Mouse (Mus musculus) intestine, postnatal 0 days (tissue): ENCODE measurements around the gene Odf3l2. TPM values are rescaled to one million over a fixed set of nuclear protein-coding genes. Genes with fewer than 3 reads are reported as not detected.

Experiments used
- ATAC-seq: fragments of 200-750 bp; cut with Nextera tagmentation; 2 replicates; pipeline ENCODE4 v1.8.0; 2017; ENCODE audit warnings: mild to moderate bottlenecking, moderate TSS enrichment, moderate library complexity
- H3K27ac ChIP-seq: fragments of 300-500 bp; sonication (generic); 2 replicates; pipeline ENCODE4 v1.5.1; 2014; ENCODE audit warnings: mild to moderate bottlenecking, low read depth, low read length, moderate library complexity
- H3K27me3 ChIP-seq: fragments of 300-500 bp; sonication (generic); replicated peaks from 2 replicates; pipeline ENCODE4 v1.6.1; 2014; ENCODE audit warnings: low read length, mixed read lengths; ENCODE audit not compliant: control insufficient read depth, insufficient read depth
- H3K36me3 ChIP-seq: fragments of 300-500 bp; sonication (generic); 2 replicates; pipeline ENCODE4 v1.6.1; 2014; ENCODE audit warnings: mild to moderate bottlenecking, moderate library complexity; ENCODE audit not compliant: control insufficient read depth, insufficient read depth
- H3K4me1 ChIP-seq: fragments of 300-500 bp; sonication (generic); replicated peaks from 2 replicates; pipeline ENCODE4 v1.6.1; 2014; ENCODE audit warnings: antibody characterized with exemption, low read length, mixed read lengths; ENCODE audit not compliant: control insufficient read depth, insufficient read depth
- H3K4me2 ChIP-seq: fragments of 300-500 bp; sonication (generic); replicated peaks from 2 replicates; pipeline ENCODE4 v1.6.1; 2014; ENCODE audit warnings: low read depth, mild to moderate bottlenecking, moderate library complexity
- H3K4me3 ChIP-seq: fragments of 300-500 bp; sonication (generic); 2 replicates; pipeline ENCODE4 v1.5.1; 2014; ENCODE audit warnings: low read depth, low read length
- H3K9ac ChIP-seq: fragments of 300-500 bp; sonication (generic); 2 replicates; pipeline ENCODE4 v1.6.1; 2014; ENCODE audit warnings: mild to moderate bottlenecking, low read depth, low read length
- H3K9me3 ChIP-seq: fragments of 300-500 bp; sonication (generic); 2 replicates; pipeline ENCODE4 v1.6.1; 2016; ENCODE audit warnings: mixed run types; ENCODE audit not compliant: control insufficient read depth
- CTCF ChIP-seq: sonication (generic); IDR thresholded peaks from 2 replicates; pipeline ENCODE4 v1.5.1; 2016; ENCODE audit warnings: low read depth, mild to moderate bottlenecking, control low read depth, antibody characterized with exemption, moderate library complexity
- WGBS: fragments of 180-500 bp; shearing (Covaris S2); extraction: QIAGEN DNeasy Blood & Tissue Kit; methylation state at CpG from one replicate; pipeline ENCODE4 v1.1.7; 2014; 5-methylcytosine and 5-hydroxymethylcytosine counted together
- polyA plus RNA-seq: library from polyadenylated mRNA; unstranded; fragments of >200 nt; fragmentation: Nextera tagmentation; extraction: Ambion mirVana; gene quantifications from 2 replicates; pipeline ENCODE4 v1.2.1, GENCODE M21; 2015

Gene Odf3l2
- not detected in 2 replicates for polyA plus RNA-seq

- Histone ChIP-seq H3K9me3 (no peaks in the 10 kb centered on the region), H3K36me3 (no peaks in the 10 kb centered on the region), H3K4me3 (no peak within 1 kb of the TSS), H3K4me1 (no peaks in the 10 kb centered on the region), H3K27me3 (no peaks in the 10 kb centered on the region), H3K27ac (no peak within 1 kb of the TSS), H3K9ac (no peak within 1 kb of the TSS), H3K4me2 (no peak within 1 kb of the TSS)
- 70% methylated on average over 8 of the region's 8 CpGs for WGBS
- no peak for ATAC-seq
- no peak for TF ChIP-seq CTCF
Measured at GRCm38 (mm10) chr10:79645711-79646110, at the start of gene Odf3l2. TSS of gene Odf3l2 (minus strand) at chr10:79645738.

GRCm38 (mm10) chr10:79694379-79694655, 48.8 kb upstream of the Odf3l2 start:
- 81% methylated on average over 6 of the region's 6 CpGs for WGBS

DNA sequence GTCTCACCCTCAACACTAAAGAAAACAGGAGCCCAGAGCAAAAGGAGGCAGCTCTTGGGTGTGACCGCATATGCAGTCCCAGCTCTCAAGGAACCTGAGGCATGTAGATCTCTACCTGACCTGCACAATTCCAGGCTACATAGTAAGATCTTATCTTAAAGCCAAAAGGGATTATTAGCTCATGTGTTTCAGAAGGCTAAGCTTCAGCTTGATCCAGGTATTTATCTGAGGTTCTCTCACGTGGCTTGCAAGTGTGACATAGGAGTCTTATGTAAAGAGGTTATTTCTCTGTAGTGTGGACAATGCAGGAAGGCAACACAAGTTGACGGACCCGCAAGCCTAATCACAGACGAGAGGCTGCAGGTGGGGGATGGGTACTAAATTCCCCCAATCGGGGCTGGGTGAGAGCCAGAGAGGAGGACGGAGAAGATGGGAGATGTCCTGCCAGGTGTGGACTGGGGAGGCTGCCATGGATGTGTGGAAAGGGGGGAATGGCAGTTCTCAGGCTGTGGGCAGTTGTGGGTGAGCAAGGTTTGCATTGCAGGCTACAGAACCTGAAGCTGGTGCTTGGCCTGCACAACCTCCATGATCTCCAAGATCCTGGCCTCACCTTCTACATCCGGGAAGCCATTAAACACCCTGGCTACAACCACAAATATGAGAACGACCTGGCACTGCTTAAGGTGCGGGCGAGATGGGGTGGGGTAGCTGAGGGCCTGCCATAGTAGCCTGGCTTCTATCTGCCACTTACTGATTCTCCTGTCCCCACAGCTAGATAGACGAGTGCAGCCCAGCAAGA, 48.2 kb upstream of the Odf3l2 start:
- no peak for TF ChIP-seq CTCF
- WGBS, result 71% methylated on average over 12 of the region's 12 CpGs

More at GRCm38 (mm10) chr10:79694379-79694655, 48.8 kb upstream of the Odf3l2 start:
- Histone ChIP-seq H3K27ac (no peak overlapping the region), H3K27me3 (no peaks in the 10 kb centered on the region), H3K36me3 (no peaks in the 10 kb centered on the region; the same call in 1 of the 2 replicates), H3K4me2 (no peak overlapping the region), H3K4me3 (no peak overlapping the region), H3K4me1 (peaks cover 21% of the 10 kb centered on the region), H3K9me3 (no peaks in the 10 kb centered on the region), H3K9ac (no peak overlapping the region)
- no peak for TF ChIP-seq CTCF
- ATAC-seq, result no peak

GRCm38 (mm10) chr10:79691986-79692548, 46.5 kb upstream of the Odf3l2 start:
- 96% methylated on average over 2 of the region's 2 CpGs for WGBS
- no peak overlapping the region for H3K9ac ChIP-seq
- no peak for ATAC-seq
- no peaks in the 10 kb centered on the region for H3K9me3 ChIP-seq
- no peak overlapping the region for H3K4me2 ChIP-seq
- no peaks in the 10 kb centered on the region for H3K27me3 ChIP-seq
- peaks cover 8% of the 10 kb centered on the region for H3K4me1 ChIP-seq
- H3K4me3 ChIP-seq, result no peak overlapping the region
- no peak overlapping the region for H3K27ac ChIP-seq
- peaks cover 21% of the 10 kb centered on the region for H3K36me3 ChIP-seq
- TF ChIP-seq CTCF, result peak; percentile 48

More for the DNA sequence above, 48.2 kb upstream of the Odf3l2 start:
- Histone ChIP-seq H3K36me3 (peaks cover 5% of the 10 kb centered on the region), H3K4me1 (peaks cover 21% of the 10 kb centered on the region), H3K9ac (no peak overlapping the region), H3K27ac (no peak overlapping the region), H3K9me3 (no peaks in the 10 kb centered on the region), H3K27me3 (no peaks in the 10 kb centered on the region), H3K4me3 (no peak overlapping the region), H3K4me2 (no peak overlapping the region)
- ATAC-seq, result no peak

- ATAC-seq, result no peak
- Histone ChIP-seq H3K4me1 (no peaks in the 10 kb centered on the region), H3K9ac (no peak overlapping the region), H3K27ac (no peak overlapping the region), H3K4me3 (no peak overlapping the region), H3K36me3 (peaks cover 50% of the 10 kb centered on the region), H3K9me3 (no peaks in the 10 kb centered on the region), H3K27me3 (no peaks in the 10 kb centered on the region), H3K4me2 (no peak overlapping the region)
- WGBS, result 92% methylated on average over 3 of the region's 3 CpGs
- TF ChIP-seq CTCF, result no peak
Measured at GRCm38 (mm10) chr10:79689178-79689577, 43.6 kb upstream of the Odf3l2 start.

DNA sequence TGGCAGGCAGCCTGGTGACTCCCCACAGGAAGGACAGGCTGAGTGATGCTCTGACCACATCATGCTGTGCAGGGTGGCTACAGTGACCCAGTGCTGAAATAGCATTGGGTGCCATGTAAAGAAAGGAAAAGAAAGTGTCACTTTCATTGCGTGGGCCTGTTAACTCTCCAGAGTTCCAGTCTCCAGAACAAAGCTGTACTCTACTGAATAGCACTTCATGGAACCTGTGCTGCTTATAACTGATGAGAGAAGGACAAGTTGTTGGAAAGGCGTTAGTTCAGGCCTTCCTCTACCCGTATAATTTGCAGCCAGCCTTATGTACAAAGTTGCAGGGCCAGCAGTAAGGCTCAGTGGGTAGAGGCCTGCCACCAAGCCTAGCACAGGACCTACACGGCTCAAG, 43.2 kb upstream of the Odf3l2 start, which contains the start of gene Gzmm:
Gzmm (plus strand) TSS at position 301 of the 400 bp plus-strand sequence.
- no peak within 1 kb of the TSS for H3K4me3 ChIP-seq
- no peaks in the 10 kb centered on the region for H3K9me3 ChIP-seq
- TF ChIP-seq CTCF, result no peak
- H3K27ac ChIP-seq, result no peak within 1 kb of the TSS
- no peak for ATAC-seq
- no peak within 1 kb of the TSS for H3K4me2 ChIP-seq
- WGBS, result 70% methylated on average over 4 of the region's 4 CpGs
- H3K27me3 ChIP-seq, result no peaks in the 10 kb centered on the region
- H3K36me3 ChIP-seq, result peaks cover 50% of the 10 kb centered on the region
- no peaks in the 10 kb centered on the region for H3K4me1 ChIP-seq
- no peak within 1 kb of the TSS for H3K9ac ChIP-seq
